Mouse (Mus musculus): Measurements from ENCODE around the gene Tal1. TPM values are rescaled to one million over a fixed set of nuclear protein-coding genes. Genes with fewer than 3 reads are reported as not detected.

Tal1 gene
- 0.47 and 0.72 TPM in 2 replicates for polyA plus RNA-seq (2015; fragmentation: Nextera tagmentation; extraction: Ambion mirVana)

GRCm38 (mm10) chr4:115056371-115056920, at the start of gene Tal1:
Gene Tal1 (plus strand): TSS chr4:115056426.

GRCm38 (mm10) chr4:115088611-115089338, 32.5 kb downstream of the Tal1 start, which contains the start of gene Pdzk1ip1:
Gene Pdzk1ip1 (plus strand): TSS chr4:115088708.

Other genes with a start within 250 kb of the Tal1 start
- gene Gm12830, start 234.7 kb upstream of the Tal1 start, polyA plus RNA-seq (2015; fragmentation: Nextera tagmentation; extraction: Ambion mirVana), result not detected in 2 replicates
- gene Foxd2, start 147.6 kb upstream of the Tal1 start, polyA plus RNA-seq (2015; fragmentation: Nextera tagmentation; extraction: Ambion mirVana), result 0.21 and 0.26 TPM in 2 replicates
- not detected in 2 replicates for gene Foxe3, start 130.4 kb upstream of the Tal1 start, polyA plus RNA-seq (2015; fragmentation: Nextera tagmentation; extraction: Ambion mirVana)
- gene Cmpk1, start 69.2 kb upstream of the Tal1 start, polyA plus RNA-seq (2015; fragmentation: Nextera tagmentation; extraction: Ambion mirVana), result 65.5 and 85.9 TPM in 2 replicates
- 1.8 and 2.0 TPM in 2 replicates for gene Stil, start 56.3 kb upstream of the Tal1 start, polyA plus RNA-seq (2015; fragmentation: Nextera tagmentation; extraction: Ambion mirVana)
- gene Pdzk1ip1, start 32.3 kb downstream of the Tal1 start, polyA plus RNA-seq (2015; fragmentation: Nextera tagmentation; extraction: Ambion mirVana), result 0.18 and 3.6 TPM in 2 replicates
- gene Cyp4x1, start 77.9 kb downstream of the Tal1 start, polyA plus RNA-seq (2015; fragmentation: Nextera tagmentation; extraction: Ambion mirVana), result not detected in 2 replicates
- not detected in 2 replicates for gene Cyp4a29, start 185.7 kb downstream of the Tal1 start, polyA plus RNA-seq (2015; fragmentation: Nextera tagmentation; extraction: Ambion mirVana)
- not detected in 2 replicates for gene Cyp4a12a, start 242.6 kb downstream of the Tal1 start, polyA plus RNA-seq (2015; fragmentation: Nextera tagmentation; extraction: Ambion mirVana)